In genomic region chr2:44018033-44018432, GRCm38 (mm10) we compare ENCODE assay signal across 13 mouse cellular contexts.
"Had no signal": no experiment of that assay in that cellular context is flagged by ENCODE, and none has a peak within 500 bp of the region (broad histone marks: within the 10 kb centered on the region; RNA-seq: fewer than 3 reads in every experiment).

No protein-coding gene starts in this region.

- DNase-seq: kidney, postnatal 10 days; kidney, postnatal 4 days; liver; liver, embryonic 13.5 days; liver, postnatal 0 days; lung, postnatal 14 days; thymus, postnatal 4 days had no signal

- H3K4me3 ChIP-seq: layer of hippocampus, adult 2 months; limb, embryonic 12.5 days; liver, embryonic 13.5 days; lung, embryonic 15.5 days; megakaryocyte, embryonic 14.5 days had no signal

- H3K36me3 ChIP-seq: limb, embryonic 12.5 days; liver, embryonic 13.5 days; lung, embryonic 15.5 days had no signal

- H3K27me3 ChIP-seq: limb, embryonic 12.5 days; liver, embryonic 13.5 days; megakaryocyte, embryonic 14.5 days had no signal

- H3K9me3 ChIP-seq: limb, embryonic 12.5 days; liver, embryonic 13.5 days; lung, embryonic 15.5 days; megakaryocyte, embryonic 14.5 days had no signal

- H3K4me1 ChIP-seq: liver, embryonic 13.5 days; lung, embryonic 15.5 days; megakaryocyte, embryonic 14.5 days had no signal

- H3K27ac ChIP-seq: layer of hippocampus, adult 2 months; limb, embryonic 12.5 days; liver, embryonic 13.5 days; lung, embryonic 15.5 days; macrophage; stomach, postnatal 0 days had no signal

- H3K9ac ChIP-seq: limb, embryonic 12.5 days; liver, embryonic 13.5 days; liver, postnatal 0 days; lung, embryonic 15.5 days had no signal

- H3K4me2 ChIP-seq: limb, embryonic 12.5 days; liver, embryonic 13.5 days; lung, embryonic 15.5 days had no signal

- ATAC-seq: liver, postnatal 0 days had no signal
